Mouse (Mus musculus) olfactory bulb, adult 2 months (tissue): ENCODE data around the gene Znrf1. TPM values are rescaled to one million over a fixed set of nuclear protein-coding genes. Genes with fewer than 3 reads are reported as not detected.
A peak's percentile ranks its signal among the peaks of the same experiment; 100 is the strongest.

Experiments
- H3K27ac ChIP-seq: fragments of 200-500 bp; 2 replicates; pipeline ENCODE4 v1.5.1; 2012; ENCODE audit warnings: low read depth, low read length; ENCODE audit not compliant: insufficient read depth
- H3K4me1 ChIP-seq: fragments of 200-500 bp; 2 replicates; pipeline ENCODE4 v1.6.1; 2012; ENCODE audit warnings: low read length; ENCODE audit not compliant: control insufficient read depth, insufficient read depth
- H3K4me3 ChIP-seq: fragments of 200-500 bp; 2 replicates; pipeline ENCODE4 v1.5.1; 2012; ENCODE audit warnings: mild to moderate bottlenecking, low read depth, low read length, moderate library complexity; ENCODE audit not compliant: insufficient read depth
- CTCF ChIP-seq: fragments of 200-500 bp; IDR thresholded peaks from 2 replicates; pipeline ENCODE4 v1.5.1; 2012; ENCODE audit warnings: low read depth, mild to moderate bottlenecking, low read length, moderate library complexity; ENCODE audit not compliant: insufficient read depth
- POLR2A ChIP-seq: fragments of 200-500 bp; IDR thresholded peaks from 2 replicates; pipeline ENCODE4 v1.6.1; 2012; ENCODE audit warnings: mild to moderate bottlenecking, low read depth, low read length, moderate library complexity; ENCODE audit not compliant: insufficient read depth
- WGBS: fragments of 180-500 bp; shearing (Covaris S2); methylation state at CpG from one replicate; pipeline ENCODE4 v1.1.7; 2018; 5-methylcytosine and 5-hydroxymethylcytosine counted together
- polyA plus RNA-seq: library from polyadenylated mRNA; stranded (reverse); fragments of >200 nt; gene quantifications from 2 replicates; pipeline ENCODE4 v1.2.4, GENCODE M21; 2012; ENCODE audit warnings: low replicate concordance; ENCODE audit not compliant: missing spikeins, insufficient read depth, insufficient read length

Znrf1 gene
- polyA plus RNA-seq, 1 experiment = not detected

DNA sequence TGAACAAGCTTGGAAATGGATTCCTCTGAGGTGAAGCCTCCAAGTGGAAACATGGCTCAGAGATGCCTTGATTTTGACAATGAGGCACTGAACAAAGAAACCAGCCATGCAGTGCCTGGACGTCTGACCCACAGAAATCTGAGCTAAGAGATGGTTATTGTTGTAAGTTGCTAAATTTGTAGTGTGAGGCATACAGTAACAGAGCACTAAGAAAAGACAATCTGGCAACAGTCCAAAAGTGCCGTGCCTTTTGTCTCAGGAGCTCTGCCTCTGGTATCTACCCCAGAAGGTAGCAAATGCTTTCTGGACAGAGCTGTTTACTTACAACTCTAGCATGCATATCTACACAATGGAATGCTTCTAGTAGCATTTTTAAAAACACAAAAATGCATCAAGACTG, 27.3 kb upstream of the Znrf1 start:
- WGBS = 7% methylated on average over 2 of the region's 2 CpGs

DNA sequence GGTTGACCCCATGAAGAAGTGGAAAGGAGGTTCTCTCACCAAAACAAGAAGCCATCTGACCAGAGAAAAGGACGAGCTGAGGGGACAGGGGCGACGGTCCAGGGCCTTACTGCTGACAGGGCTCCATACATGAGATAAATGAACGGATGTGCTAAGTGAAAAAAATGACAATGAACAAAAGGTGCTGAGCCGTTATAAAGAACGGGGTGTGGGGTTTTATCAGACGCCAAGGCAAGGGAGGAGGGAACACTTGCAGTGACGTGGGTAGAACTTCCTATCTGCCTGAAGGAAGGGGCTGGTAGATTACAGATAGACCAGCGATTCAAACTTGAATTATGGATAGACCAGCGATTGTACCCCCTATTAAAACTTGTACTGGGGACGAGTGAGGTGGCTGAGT, 26.6 kb upstream of the Znrf1 start:
- Histone ChIP-seq H3K4me1 (peaks cover 24% of the 10 kb centered on the region), H3K27ac (no peak overlapping the region), H3K4me3 (no peak overlapping the region)
- no peak for TF ChIP-seq POLR2A
- TF ChIP-seq CTCF = no peak
- 71% methylated on average over 11 of the region's 11 CpGs for WGBS

More for the DNA sequence above, 27.3 kb upstream of the Znrf1 start:
- no peak for TF ChIP-seq POLR2A
- TF ChIP-seq CTCF = no peak
- no peak overlapping the region for H3K4me3 ChIP-seq
- peaks cover 22% of the 10 kb centered on the region for H3K4me1 ChIP-seq
- no peak overlapping the region for H3K27ac ChIP-seq

DNA sequence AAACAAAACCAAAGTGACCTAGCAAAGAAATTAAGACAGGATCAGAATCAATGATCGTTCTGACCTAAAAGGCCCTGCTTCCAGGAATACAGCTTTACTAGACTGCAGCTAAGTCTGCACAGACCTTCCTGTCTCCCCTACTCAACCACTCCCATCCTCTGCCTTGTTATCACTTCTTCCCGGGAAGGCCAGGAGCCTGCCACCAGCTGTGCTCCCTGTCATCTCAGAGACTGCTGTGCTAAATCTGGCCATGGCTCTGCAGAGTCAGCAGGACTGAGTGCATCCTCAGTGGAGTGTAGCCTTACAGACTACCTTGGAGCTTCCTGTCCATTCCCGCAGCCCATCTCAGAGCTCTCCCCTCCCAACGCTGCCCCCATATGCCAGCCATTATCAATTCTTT, 25.5 kb upstream of the Znrf1 start:
- Histone ChIP-seq H3K27ac (peak overlapping the region; percentile 69), H3K4me1 (peaks cover 24% of the 10 kb centered on the region), H3K4me3 (no peak overlapping the region)
- TF ChIP-seq CTCF (no peak), POLR2A (no peak)
- 47% methylated on average over 4 of the region's 4 CpGs for WGBS

DNA sequence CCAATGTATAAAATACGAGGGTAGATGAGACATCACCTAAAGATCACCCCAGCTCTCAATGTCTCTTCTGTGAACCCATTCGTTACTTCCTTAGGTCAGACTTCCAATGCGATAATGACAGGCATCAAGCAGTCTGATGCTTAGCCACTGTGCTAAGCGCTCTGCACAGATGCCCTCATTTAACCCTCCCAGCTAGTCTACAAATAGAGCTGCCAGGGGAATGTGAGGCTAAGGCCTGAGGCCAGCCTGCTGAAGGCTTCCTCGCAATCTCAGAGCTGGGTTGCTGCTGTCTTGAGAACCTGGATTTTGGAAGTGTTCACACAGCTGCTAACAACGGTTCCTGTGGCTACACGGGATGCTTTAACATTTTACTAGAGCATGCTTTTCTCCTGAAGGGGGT, 23.0 kb upstream of the Znrf1 start:
- Histone ChIP-seq H3K4me3 (no peak overlapping the region), H3K27ac (no peak overlapping the region), H3K4me1 (peaks cover 24% of the 10 kb centered on the region)
- WGBS = 50% methylated on average over 7 of the region's 7 CpGs
- TF ChIP-seq CTCF = no peak
- TF ChIP-seq POLR2A = no peak

DNA sequence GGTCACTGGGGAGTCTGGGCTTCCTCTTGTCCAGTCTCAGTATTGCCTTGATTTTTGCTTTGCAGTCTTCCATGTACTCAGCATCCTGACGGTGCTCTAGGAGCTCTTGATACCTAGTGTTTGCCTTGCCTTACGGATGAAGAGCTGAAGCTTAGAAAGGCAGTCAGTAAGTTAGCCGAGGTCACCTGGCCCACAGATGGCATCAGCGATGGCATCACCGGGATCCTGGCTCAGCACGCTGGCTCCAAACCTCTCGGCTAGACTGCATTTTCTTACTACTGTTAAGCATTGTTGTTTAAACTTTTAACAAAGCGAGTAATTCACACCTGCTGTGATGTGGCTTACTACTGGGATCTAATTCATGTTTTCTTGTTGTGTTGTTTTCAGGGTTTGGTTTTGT, 22.5 kb upstream of the Znrf1 start:
- no peak for TF ChIP-seq CTCF
- no peak for TF ChIP-seq POLR2A
- peaks cover 21% of the 10 kb centered on the region for H3K4me1 ChIP-seq
- H3K27ac ChIP-seq = no peak overlapping the region
- WGBS = 71% methylated on average over 8 of the region's 8 CpGs
- H3K4me3 ChIP-seq = no peak overlapping the region

DNA sequence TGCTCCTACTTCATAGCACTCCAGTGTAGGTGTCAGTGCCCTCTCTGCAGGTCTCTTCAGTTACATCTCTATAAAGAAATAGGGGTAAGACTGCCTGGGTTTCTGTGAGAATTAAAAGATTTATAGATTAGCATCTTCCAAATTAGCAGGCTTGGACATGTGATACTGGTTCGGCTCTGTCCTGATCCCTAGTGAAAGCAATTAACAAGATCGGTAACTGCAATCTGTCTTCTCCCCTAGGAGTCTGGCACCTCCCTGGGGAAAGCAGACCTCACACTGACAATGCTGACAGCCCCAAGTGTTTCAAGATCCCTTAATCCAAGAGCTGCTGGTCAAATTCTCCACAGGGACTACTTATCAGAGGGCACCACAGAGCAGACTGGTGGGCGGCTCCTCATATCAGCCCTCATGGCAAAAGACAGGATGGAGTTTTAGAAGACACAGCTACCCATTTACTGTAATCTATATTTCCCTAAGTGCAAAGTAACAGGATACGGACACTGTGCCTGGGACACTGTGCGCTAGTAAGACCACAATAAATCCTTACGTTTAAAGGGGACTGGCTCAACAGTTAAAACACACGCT, 19.4 kb upstream of the Znrf1 start:
- 72% methylated on average over 7 of the region's 7 CpGs for WGBS

DNA sequence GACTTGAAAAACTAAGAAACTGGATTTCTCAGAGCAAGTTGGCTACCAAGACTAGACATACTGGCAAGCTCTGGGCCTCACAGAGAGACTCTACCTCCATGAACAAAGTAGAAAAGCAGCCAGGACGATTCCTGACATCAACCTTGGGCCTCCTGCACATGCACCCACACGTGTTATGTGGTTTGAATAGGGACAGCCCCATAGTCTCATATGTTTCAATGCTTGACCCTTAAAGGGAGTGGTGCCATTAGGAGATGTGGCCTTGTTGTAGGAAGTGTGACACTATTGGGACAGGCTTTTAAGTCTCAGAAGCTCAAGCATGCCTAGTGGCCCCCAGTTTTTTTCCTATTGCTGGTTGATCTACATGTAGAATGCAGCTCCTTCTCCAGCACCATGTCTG, 18.4 kb upstream of the Znrf1 start:
- peaks cover 14% of the 10 kb centered on the region for H3K4me1 ChIP-seq
- H3K4me3 ChIP-seq = no peak overlapping the region
- TF ChIP-seq POLR2A (no peak), CTCF (no peak)
- 88% methylated on average over 2 of the region's 2 CpGs for WGBS
- no peak overlapping the region for H3K27ac ChIP-seq

More for the DNA sequence above, 19.4 kb upstream of the Znrf1 start:
- Histone ChIP-seq H3K4me3 (no peak overlapping the region), H3K4me1 (peaks cover 14% of the 10 kb centered on the region), H3K27ac (no peak overlapping the region)
- no peak for TF ChIP-seq CTCF
- no peak for TF ChIP-seq POLR2A

DNA sequence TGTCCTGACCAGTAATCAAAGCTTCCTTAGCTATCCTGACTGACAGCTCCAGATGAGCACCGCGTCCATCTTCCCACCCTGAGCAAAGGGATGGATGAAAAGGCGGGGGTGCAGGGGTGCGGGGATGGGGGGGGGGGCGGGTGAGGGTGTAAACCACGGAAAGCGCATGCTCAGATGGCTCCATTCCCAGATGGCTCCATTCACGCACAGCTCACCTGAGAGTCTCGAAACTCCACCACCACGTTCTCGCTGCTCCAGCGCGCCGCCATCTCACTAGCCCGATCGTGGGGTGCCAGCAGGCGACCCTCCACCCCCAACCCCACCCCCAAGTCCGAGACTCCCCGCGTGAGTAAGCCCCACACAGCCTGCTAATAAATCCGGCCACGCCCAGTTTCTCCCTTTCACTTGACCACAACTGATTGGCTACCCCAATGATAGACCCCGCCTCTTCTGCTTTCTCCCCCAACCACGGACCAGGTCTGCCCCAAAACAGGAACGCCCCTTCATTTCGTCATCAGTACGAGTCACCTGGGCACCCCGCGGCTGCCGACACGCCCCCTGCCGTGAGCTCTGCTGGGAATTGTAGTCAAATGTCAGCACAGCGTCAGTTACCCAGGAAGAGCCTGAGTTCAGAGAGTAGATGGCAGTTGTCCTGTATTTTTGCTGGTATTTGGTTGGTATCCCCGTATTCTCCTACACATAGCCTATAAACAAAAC, 14.0 kb upstream of the Znrf1 start, which contains the start of gene Wdr59:
Wdr59 (minus strand) TSS at position 380 of the 717 bp plus-strand sequence.
- peaks cover 5% of the 10 kb centered on the region for H3K4me1 ChIP-seq
- TF ChIP-seq POLR2A (no peak), CTCF (no peak)
- peak within 1 kb of the TSS; percentile 62 for H3K4me3 ChIP-seq
- WGBS = under 1% methylated on average over 34 of the region's 34 CpGs
- H3K27ac ChIP-seq = peak within 1 kb of the TSS; percentile 23; the same call in 1 of the 2 replicates

DNA sequence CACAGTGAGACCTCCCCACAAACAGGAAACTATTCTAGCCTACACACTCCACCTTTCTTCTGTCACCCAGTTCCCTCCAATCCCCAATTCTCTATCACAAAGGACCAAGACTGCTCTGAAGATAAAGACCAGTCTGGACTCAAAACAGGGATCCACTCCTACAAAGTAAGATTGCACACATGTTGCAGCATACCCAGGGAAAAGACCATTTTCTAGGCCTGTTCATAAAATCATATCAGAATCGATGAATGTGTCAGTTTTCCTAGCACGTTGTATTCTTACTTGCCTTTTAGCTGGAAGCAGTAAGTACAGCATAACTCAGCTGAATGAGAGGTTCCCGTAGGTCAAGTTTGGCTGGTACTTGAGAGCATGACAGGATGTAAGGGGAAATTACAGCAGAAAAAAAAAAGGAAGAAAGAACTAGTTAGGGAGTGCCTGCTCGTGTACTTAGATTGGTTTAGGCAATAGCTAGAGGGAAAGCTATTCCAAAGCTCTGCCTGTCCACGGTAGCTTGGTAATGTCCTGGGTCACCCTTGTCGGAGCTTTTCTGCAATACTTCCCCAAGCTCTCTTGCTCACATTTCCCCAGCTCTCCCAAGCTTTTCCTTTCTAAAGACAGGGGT, 9.4 kb upstream of the Znrf1 start:
- TF ChIP-seq CTCF = no peak
- no peak for TF ChIP-seq POLR2A
- Histone ChIP-seq H3K4me3 (no peak overlapping the region), H3K27ac (no peak overlapping the region), H3K4me1 (0 out of 2 replicates have a peak, but pooled peaks cover 2% of the 10 kb centered on the region)
- WGBS = 76% methylated on average over 6 of the region's 6 CpGs
